Mouse (Mus musculus): Measurements from ENCODE around the gene Wdr93.
"Not testable (repeated sequence)": the region's sequence is repeated elsewhere in the genome, so short reads cannot be mapped to it uniquely, and the experiment has no call there.

The Wdr93 gene

GRCm38 (mm10) chr7:79756334-79756733, 13.4 kb downstream of the Wdr93 start:
- no peak for DNase-seq

DNA sequence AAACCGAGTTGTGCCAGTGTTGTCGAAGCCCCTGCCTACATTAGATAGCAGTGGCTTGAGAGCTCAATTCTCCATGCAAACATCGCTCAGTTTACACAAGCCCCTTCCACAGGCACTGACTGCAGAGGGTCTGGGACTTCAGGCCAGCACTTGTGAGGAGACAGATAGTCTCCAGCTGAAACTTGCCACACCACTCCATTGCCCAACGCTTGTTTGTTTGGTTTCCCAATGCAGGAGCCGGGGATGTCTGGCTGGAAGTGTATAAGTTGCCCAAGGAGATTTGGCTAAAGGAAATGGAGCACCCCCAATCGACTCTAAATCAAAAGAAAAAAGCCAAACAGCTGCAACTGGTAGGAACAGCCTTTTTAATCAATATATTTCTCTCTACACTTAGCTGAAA, 15.2 kb downstream of the Wdr93 start:
- DNase-seq = no peak

DNA sequence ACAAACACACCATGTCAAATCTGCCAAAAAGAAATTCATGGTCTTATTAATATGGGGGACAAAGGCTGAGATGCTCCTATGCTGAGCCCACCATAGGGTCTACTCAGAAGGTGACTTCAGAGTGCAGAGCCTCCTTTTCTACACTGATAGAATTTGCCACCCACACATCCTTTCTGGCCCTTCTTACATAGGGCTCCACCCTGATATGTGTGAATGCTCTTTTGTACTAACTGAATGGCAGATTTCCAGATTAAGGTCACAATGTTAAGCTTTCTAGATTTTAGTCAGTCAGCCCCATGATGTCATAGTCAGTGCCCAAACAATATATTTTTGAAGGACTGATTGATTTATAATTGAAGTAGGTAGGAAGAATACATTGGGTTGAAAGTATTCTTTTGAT, 16.8 kb downstream of the Wdr93 start:
- DNase-seq = no peak

DNA sequence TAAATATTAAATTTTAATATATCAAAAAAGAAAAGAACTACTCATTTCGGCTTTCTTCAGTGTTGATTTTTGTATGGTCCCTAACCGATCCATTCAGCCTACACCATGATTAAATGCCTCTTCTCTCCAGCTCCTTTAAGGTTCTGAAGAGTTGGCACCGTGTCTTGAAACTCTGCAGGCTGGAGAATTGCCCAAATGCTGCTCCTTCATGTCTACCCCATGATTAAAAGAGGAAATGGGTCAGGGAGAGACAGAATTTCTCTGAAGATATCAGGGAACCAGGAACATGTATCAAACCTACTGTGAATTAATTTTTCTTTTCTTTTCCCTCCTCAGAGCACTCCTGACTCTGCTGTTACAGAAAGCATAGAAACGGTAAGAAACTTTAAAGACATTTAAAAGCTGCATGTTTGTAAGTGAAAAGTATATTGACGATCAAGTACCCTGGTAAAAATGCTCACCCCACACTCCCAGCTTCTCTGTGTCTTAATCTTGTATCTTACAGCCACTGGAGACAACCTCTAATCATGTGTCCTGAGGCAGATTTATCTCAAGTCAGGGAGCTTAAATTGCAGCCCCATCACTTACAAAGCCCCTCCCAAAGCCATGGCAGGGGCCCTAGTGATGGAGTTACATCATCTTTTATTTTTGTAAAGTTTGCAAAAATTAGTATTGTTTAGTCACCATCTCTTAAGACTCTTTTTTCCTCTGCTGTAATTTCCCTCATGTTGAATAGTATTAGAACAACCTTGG, 18.3 kb downstream of the Wdr93 start:
- no peak for DNase-seq

- DNase-seq = no peak
These were observed 19.1 kb downstream of the Wdr93 start for GRCm38 (mm10) chr7:79762106-79762505.

GRCm38 (mm10) chr7:79765991-79766390, 23.0 kb downstream of the Wdr93 start:
- DNase-seq = no peak

GRCm38 (mm10) chr7:79769664-79770063, 26.7 kb downstream of the Wdr93 start:
- DNase-seq = no peak

DNA sequence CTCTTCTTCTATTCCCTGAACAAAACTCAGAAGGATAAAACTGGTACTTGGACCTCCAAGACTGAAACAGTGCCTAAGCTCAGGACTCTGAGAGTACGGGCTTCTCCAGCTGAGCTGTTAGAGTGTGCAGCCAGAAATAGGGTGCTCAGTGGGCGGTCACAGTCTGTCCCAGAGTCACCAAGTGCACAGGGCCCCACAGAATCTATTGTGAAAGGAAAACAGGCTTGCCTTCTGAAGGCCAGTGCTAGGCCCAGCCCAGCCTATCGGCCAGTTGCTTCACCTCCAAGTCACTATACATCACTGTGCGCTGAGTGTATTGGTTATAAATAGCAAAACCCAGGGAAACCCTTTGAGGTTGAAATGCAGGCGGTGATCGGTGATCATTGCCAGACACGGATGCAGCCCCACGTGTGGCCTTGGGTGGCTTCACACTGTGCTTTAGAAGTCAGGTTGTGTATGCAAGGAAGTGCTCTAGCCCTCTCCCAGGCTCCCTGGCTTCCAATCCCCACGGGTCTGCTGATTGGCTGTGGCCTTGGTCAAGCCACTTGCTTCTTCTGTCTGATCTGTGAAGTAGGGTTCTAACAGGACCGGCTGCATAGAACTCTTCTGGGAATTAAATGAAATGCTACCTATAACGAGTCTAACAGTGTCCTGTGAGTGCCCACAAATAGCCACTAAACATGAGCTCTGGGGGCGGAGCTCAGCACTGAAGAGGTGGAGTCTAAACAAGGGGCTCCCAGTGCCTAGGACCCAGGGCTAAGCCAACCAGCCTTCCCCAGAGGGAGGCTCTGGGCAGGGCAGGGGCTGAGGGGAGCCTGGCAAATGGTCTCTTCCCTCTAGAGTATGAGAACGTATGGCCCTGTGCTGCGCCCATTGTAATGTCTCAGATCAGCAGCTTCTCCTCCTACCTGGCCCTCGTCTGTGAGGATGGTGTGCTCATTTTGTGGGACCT, 28.9 kb downstream of the Wdr93 start:
- DNase-seq = no peak

DNA sequence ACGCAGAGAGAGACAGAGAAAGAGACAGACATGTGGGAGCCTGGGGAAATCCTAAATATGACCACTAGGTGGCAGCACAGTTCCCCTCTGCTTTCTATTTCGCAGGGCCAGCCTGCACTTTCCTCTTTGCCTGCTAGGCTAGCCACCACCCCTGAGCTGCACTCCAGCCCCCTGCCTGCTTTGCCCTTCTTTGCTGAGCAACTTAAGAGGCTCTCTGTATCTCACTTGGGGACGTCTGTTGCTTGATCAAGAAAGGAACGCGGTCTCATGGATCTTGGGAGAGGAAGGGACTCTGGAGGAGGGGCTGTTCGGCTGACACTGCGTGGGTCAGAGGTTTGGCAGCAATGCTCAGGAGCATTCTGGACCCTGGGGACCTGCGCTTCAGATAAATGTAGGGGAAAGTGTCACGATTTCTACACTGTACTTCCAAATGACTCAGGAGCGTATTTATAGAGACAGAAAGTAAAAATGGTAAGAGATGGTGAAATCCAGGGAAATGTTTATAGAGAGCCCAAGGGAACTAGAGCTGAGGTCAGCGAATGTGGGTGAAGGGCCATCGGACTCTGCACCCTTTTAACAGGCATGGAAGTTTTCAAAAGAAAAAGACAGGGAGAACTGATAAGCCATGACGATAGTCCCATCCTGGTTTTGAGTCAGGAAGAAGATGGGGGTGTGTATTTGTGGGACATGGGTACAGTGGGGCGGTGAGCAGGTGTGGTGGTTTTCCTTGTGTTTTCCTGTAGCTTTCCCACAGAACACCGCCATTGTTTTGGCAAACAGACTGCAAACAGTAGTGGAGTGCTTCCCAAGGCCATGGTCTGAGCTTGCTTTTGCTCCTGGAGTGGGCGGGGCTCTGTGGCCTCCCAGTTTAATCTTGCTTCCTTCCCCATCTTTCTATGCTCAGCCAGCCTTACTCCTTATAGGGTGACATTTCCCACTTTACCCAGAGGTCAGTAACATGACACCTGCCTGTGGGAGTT, 38.0 kb downstream of the Wdr93 start:
- DNase-seq = peak; percentile 43

DNA sequence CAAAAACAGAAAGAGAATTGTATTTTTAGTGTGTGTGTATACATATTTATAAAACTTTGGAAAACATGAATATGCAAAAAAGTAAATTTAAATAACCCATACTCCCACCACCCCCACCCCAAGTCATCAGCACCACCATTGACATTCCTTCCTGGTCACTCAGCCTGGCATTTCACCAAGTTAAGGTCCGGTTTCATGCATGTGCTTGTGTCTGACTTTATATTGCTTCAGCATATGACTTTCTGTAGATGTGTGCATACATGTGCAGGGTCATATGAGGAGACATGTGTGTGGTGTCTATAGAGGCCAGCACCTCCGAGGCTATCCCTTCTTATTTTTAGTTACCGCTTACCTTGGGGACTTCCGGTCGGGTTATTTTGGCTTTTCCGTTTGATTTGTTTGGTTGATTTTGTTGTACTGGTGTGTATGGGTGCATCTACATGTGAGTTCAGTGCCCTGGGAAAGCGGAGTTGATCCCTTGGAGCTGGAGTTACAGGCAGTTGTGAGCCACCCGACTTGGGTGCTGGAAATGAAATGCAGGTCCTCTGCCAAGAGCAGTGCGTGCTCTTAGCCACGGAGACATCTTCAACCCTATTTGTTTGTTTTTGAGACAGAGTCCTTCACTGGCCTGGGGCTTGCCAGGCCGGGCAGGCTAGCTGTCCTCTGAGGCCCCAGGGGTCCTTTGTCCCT, 39.0 kb downstream of the Wdr93 start:
- DNase-seq = no peak

DNA sequence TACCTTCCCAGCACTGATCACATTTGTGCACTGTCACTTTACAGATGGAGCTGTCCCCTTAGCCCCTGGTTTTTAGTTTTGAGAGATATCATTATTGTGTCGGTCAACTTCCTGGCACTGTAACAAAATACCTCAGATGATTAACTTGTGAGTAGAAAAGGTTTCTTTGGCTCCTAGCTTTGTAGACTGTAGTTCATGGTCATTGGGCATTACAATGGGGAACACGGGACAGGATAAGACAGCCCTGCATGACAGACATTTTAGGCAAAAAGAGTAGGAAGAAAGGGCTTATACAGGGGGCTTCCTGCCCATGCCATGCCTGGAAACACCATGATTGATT, 39.5 kb downstream of the Wdr93 start:
- no peak for DNase-seq

- peak; percentile 29 for DNase-seq
These were observed 43.3 kb downstream of the Wdr93 start for GRCm38 (mm10) chr7:79786295-79786694.

DNA sequence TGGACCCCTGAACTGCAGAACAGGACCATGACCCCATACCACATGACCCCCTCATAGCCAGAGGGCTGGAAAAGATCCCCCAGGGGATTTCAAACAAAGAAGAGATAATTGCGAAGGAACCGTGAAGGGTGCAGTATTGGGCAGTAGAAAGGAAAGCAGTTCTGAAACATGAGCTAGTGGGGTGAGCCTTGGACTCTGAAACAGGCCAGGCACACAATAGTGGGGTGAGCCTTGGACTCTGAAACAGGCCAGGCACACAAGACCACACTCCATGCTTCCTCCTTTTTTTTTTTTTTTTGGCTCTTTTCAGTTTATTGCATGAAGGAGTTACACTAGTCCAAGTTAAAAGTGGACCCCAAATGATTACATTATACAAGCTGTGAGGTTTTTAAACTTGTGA, 46.8 kb downstream of the Wdr93 start:
- DNase-seq = not testable (repeated sequence)

- no peak for DNase-seq
These were observed 49.9 kb downstream of the Wdr93 start for GRCm38 (mm10) chr7:79792635-79793421.

GRCm38 (mm10) chr7:79793688-79794087, 50.7 kb downstream of the Wdr93 start, which contains the start of gene Mesp1:
Gene Mesp1 (minus strand): TSS chr7:79793788.
- no peak for DNase-seq

DNA sequence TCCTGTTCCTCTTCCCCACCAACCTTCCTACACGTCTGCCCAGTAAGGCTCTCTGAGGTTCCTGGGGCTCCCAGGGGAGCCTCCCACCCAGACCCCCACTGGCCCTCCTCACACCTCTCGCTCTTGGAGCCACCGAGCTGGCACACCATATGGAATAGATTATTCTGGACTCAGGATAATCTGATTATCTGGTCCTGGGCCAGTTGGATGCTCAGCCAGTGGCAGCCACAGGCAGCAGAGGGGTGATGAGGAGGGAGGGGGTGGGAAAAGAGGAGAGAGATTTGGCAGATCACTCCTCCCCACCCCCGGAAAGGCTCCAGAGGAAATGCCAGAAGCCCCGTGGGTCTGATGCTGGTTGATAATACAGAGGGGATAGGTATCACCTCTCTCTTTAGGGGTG, 55.6 kb downstream of the Wdr93 start:
- DNase-seq = no peak

DNA sequence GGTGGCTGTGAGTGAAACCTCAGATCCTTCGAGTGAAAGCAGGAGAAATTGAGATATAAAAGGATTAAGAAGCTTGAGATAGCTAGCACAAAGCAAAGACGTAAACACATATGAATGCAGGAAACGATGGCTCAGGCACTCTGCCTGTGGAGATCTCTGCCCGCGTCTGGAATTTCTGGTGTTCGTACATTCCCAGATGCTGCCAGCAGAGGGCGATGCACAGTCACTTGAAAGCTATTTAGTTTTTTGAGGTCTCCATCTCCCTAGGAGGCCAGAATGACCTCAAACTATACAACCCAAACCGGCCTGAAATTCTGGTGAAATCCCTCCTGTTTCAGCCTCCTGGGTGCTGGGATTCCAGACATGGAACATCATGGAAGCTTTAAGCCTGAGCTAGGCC, 56.1 kb downstream of the Wdr93 start:
- DNase-seq = peak; percentile 49

- DNase-seq = no peak
These were observed 56.5 kb downstream of the Wdr93 start for GRCm38 (mm10) chr7:79799506-79799905.

DNA sequence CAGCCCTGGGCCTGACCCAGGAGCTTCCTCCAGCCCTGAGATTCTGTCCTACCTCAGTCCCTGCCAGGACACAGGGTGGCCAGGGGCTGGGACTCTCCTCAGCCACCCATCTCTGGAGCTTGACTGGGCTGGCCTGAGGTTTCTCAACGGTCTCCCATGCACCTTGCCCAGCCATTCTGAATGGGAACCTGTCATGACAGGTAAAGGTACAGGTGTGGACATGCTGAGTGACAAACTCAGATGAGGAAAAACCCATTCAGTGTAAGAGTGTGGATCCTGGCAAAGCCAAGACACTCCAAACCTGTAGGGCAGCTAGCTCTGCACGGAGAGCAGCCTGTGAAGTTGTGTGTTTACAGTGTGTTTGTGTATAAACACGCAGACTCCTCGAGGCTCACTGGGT, 57.4 kb downstream of the Wdr93 start:
- DNase-seq = no peak

DNA sequence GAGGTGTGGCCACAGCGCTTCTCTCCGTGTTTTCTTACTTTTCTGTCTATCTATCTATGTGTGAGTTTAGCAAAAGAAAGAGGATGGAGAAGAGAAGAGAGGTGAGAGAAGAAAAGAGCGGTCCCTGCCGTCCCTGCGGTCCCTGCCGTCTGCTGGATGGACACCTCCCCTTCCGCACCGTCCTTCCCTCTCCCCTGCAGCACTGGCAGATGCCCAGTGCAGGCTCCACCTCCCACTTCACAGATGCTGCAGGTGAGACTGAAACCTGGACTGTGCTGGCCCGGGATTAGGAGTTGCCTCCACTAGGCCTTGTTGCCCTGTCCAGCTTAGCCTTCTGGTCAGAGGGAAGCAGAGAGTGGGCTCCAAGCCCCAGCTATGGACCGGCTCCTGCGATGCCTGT, 58.4 kb downstream of the Wdr93 start:
- DNase-seq = no peak

DNA sequence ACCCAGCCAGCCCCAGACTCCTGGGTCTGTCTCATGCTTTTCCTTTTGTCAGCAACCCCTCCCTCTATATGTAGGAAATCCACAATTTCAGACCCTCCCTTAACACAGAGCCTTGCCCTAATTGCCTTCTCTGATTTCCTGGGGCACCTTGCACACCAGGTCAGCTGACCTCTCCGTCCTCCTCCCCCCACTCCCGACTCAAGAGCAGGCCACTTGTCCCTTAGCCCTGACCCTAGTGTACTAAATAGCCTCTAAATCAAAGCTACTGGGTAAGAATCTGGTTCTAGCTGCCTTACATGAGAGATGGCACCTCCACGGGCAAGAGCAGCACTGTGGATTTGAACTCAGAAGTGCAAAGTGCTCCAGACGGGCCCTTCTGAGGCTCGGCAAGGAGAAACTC, 59.1 kb downstream of the Wdr93 start:
- DNase-seq = no peak
